In genomic region chr7:28945416-28946270, GRCm38 (mm10) we compare ENCODE assay signal across 8 mouse cellular contexts. TPM values are rescaled to one million over a fixed set of nuclear protein-coding genes. Genes with fewer than 3 reads are reported as not detected.
DNase-seq lines count a peak whose midpoint lies in the region; ATAC-seq and TF ChIP-seq lines count a peak whose summit lies in the region.

No protein-coding gene starts in this region.

- no peaks in the 10 kb centered on the region for H3K27me3 ChIP-seq in hindbrain, embryonic 12.5 days
- H3K27me3 ChIP-seq in liver, embryonic 14.5 days (ENCODE audit: control insufficient read depth, insufficient read depth, low read length), result no peaks in the 10 kb centered on the region
- H3K27me3 ChIP-seq in stomach, postnatal 0 days (ENCODE audit: control insufficient read depth, insufficient read depth, low read length), result no peaks in the 10 kb centered on the region

- 51% methylated on average over 10 of the region's 10 CpGs for WGBS in hindbrain, embryonic 12.5 days
- 59% methylated on average over 10 of the region's 10 CpGs for WGBS in liver, embryonic 14.5 days (ENCODE audit: insufficient replicate concordance)
- WGBS in stomach, postnatal 0 days, result 23% methylated on average over 10 of the region's 10 CpGs

- H3K9ac ChIP-seq in hindbrain, embryonic 12.5 days, result no peak overlapping the region
- no peak overlapping the region for H3K9ac ChIP-seq in liver, embryonic 14.5 days (replicated peaks)
- peak overlapping the region; percentile 35 for H3K9ac ChIP-seq in stomach, postnatal 0 days (ENCODE audit: low read length)

- no peak for DNase-seq in liver, embryonic 14.5 days (ENCODE audit: low read depth in 3 of 3, low spot score in 3 of 3)
- no peak for DNase-seq in stomach, postnatal 0 days (ENCODE audit: low spot score)
- no peak for DNase-seq in layer of hippocampus, adult 9-10 months (ENCODE audit: low spot score)
- no peak for DNase-seq in adrenal gland, adult 2 months
- DNase-seq in spleen, adult 18-20 months, result no peak

- TF ChIP-seq CTCF in liver, embryonic 14.5 days (IDR thresholded peaks at IDR 0.05; ENCODE audit: low read depth), result no peak
- TF ChIP-seq CTCF in stomach, postnatal 0 days (IDR thresholded peaks at IDR 0.05; ENCODE audit: low read depth), result no peak

- no peak overlapping the region for H3K4me3 ChIP-seq in hindbrain, embryonic 12.5 days
- no peak overlapping the region for H3K4me3 ChIP-seq in liver, embryonic 14.5 days (ENCODE audit: insufficient read depth in 1 of 2, low read depth in 2 of 2, low read length in 2 of 2)
- no peak overlapping the region for H3K4me3 ChIP-seq in stomach, postnatal 0 days (ENCODE audit: low read depth, low read length)

- peak overlapping the region; percentile 69 for H3K27ac ChIP-seq in hindbrain, embryonic 12.5 days
- peak overlapping the region; percentile 39; the same call in 1 of the 2 replicates for H3K27ac ChIP-seq in liver, embryonic 14.5 days
- peak overlapping the region; percentile 83 for H3K27ac ChIP-seq in stomach, postnatal 0 days (replicated peaks)

- ATAC-seq in CD4-positive, CD25-positive, alpha-beta regulatory T cell, adult 4 months, result peak; percentile 8
- peak; percentile 52 for ATAC-seq in common myeloid progenitor, adult 5-6 weeks (replicated peaks; ENCODE audit: low read depth, poor library complexity, severe bottlenecking)
- peak; percentile 50; the same call in 1 of the 2 replicates for ATAC-seq in hindbrain, embryonic 12.5 days (ENCODE audit: low FRiP score)
- ATAC-seq in liver, embryonic 14.5 days (ENCODE audit: insufficient read depth), result no peak
- peak; percentile 21; the same call in 1 of the 2 replicates for ATAC-seq in stomach, postnatal 0 days (ENCODE audit: low FRiP score, low TSS enrichment)

- peaks cover 3% of the 10 kb centered on the region; the same call in 1 of the 2 replicates for H3K36me3 ChIP-seq in hindbrain, embryonic 12.5 days
- peaks cover 16% of the 10 kb centered on the region for H3K36me3 ChIP-seq in liver, embryonic 14.5 days (replicated peaks; ENCODE audit: control insufficient read depth, insufficient read depth, low read depth)
- no peaks in the 10 kb centered on the region for H3K36me3 ChIP-seq in stomach, postnatal 0 days (ENCODE audit: control insufficient read depth, insufficient read depth, low read length)

- H3K4me2 ChIP-seq in hindbrain, embryonic 12.5 days (replicated peaks), result no peak overlapping the region
- H3K4me2 ChIP-seq in liver, embryonic 14.5 days (ENCODE audit: low read depth), result peak overlapping the region; percentile 13; the same call in 1 of the 2 replicates
- H3K4me2 ChIP-seq in stomach, postnatal 0 days (replicated peaks; ENCODE audit: low read depth), result peak overlapping the region; percentile 17; the same call in 1 of the 2 replicates

- no peak for TF ChIP-seq EP300 in liver, embryonic 14.5 days (IDR thresholded peaks at IDR 0.05; ENCODE audit: low read depth)
- peak; percentile 73 for TF ChIP-seq EP300 in stomach, postnatal 0 days (optimal IDR thresholded peaks at IDR 0.05)

- no peaks in the 10 kb centered on the region for H3K9me3 ChIP-seq in hindbrain, embryonic 12.5 days (replicated peaks)
- H3K9me3 ChIP-seq in liver, embryonic 14.5 days (ENCODE audit: control insufficient read depth, low read length), result no peaks in the 10 kb centered on the region
- H3K9me3 ChIP-seq in stomach, postnatal 0 days (ENCODE audit: control insufficient read depth, low read length), result no peaks in the 10 kb centered on the region

- H3K4me1 ChIP-seq in hindbrain, embryonic 12.5 days, result peaks cover 54% of the 10 kb centered on the region
- peaks cover 25 to 52% of the 10 kb centered on the region in 2 experiments for H3K4me1 ChIP-seq in liver, embryonic 14.5 days (replicated peaks; ENCODE audit: control insufficient read depth in 2 of 2, insufficient read depth in 2 of 2, low read length in 1 of 2)
- peaks cover 37% of the 10 kb centered on the region for H3K4me1 ChIP-seq in stomach, postnatal 0 days (replicated peaks; ENCODE audit: control insufficient read depth, insufficient read depth)

RNA-seq across cellular contexts. Expression of gene Actn4, which starts 16.5 kb away (rescaled TPM):
- polyA plus RNA-seq in CD4-positive, CD25-positive, alpha-beta regulatory T cell, adult 4 months (2017; shearing (Covaris generic)), result 100 to 1,000 TPM in 1 of 2 experiments, 10 to 100 TPM in 1; 82.6 to 106 TPM
- 42.6 and 76.9 TPM in 2 replicates for total RNA-seq in common myeloid progenitor, adult 5-6 weeks (2017)
- polyA plus RNA-seq in hindbrain, embryonic 12.5 days (2016; fragmentation: Nextera tagmentation; extraction: Ambion mirVana), result 194 and 200 TPM in 2 replicates
- 80.4 and 86.2 TPM in 2 replicates for polyA plus RNA-seq in liver, embryonic 14.5 days (2012; rRNA removed)
- 94.5 and 105 TPM in 2 replicates for polyA plus RNA-seq in liver, embryonic 14.5 days (2014; fragmentation: Nextera tagmentation; extraction: Ambion mirVana)
- 216 and 227 TPM in 2 replicates for polyA plus RNA-seq in stomach, postnatal 0 days (2015; fragmentation: Nextera tagmentation; extraction: Ambion mirVana)
- 100 to 1,000 TPM; 247 to 264 TPM for total RNA-seq in adrenal gland, adult 2 months (2021)
- polyA plus RNA-seq in adrenal gland, adult 2 months (2012; rRNA removed), result 301 and 316 TPM in 2 replicates

RNA-seq across cellular contexts. Expression of gene Eif3k, which starts 36.0 kb away (rescaled TPM):
- polyA plus RNA-seq in CD4-positive, CD25-positive, alpha-beta regulatory T cell, adult 4 months (2017; shearing (Covaris generic)), result 100 to 1,000 TPM; 656 to 763 TPM
- 417 and 491 TPM in 2 replicates for total RNA-seq in common myeloid progenitor, adult 5-6 weeks (2017)
- 298 and 331 TPM in 2 replicates for polyA plus RNA-seq in hindbrain, embryonic 12.5 days (2016; fragmentation: Nextera tagmentation; extraction: Ambion mirVana)
- polyA plus RNA-seq in liver, embryonic 14.5 days (2012; rRNA removed), result 281 and 283 TPM in 2 replicates
- 283 and 288 TPM in 2 replicates for polyA plus RNA-seq in liver, embryonic 14.5 days (2014; fragmentation: Nextera tagmentation; extraction: Ambion mirVana)
- 294 and 295 TPM in 2 replicates for polyA plus RNA-seq in stomach, postnatal 0 days (2015; fragmentation: Nextera tagmentation; extraction: Ambion mirVana)
- 100 to 1,000 TPM; 259 to 280 TPM for total RNA-seq in adrenal gland, adult 2 months (2021)
- polyA plus RNA-seq in adrenal gland, adult 2 months (2012; rRNA removed), result 118 and 138 TPM in 2 replicates

RNA-seq across cellular contexts. Expression of gene Map4k1, which starts 36.2 kb away (rescaled TPM):
- polyA plus RNA-seq in CD4-positive, CD25-positive, alpha-beta regulatory T cell, adult 4 months (2017; shearing (Covaris generic)), result 100 to 1,000 TPM in 1 of 2 experiments, 10 to 100 TPM in 1; 93.7 to 171 TPM
- total RNA-seq in common myeloid progenitor, adult 5-6 weeks (2017), result 65.8 and 72.9 TPM in 2 replicates
- 4.9 and 5.4 TPM in 2 replicates for polyA plus RNA-seq in hindbrain, embryonic 12.5 days (2016; fragmentation: Nextera tagmentation; extraction: Ambion mirVana)
- polyA plus RNA-seq in liver, embryonic 14.5 days (2012; rRNA removed), result 16.7 and 17.3 TPM in 2 replicates
- 24.9 and 27.4 TPM in 2 replicates for polyA plus RNA-seq in liver, embryonic 14.5 days (2014; fragmentation: Nextera tagmentation; extraction: Ambion mirVana)
- polyA plus RNA-seq in stomach, postnatal 0 days (2015; fragmentation: Nextera tagmentation; extraction: Ambion mirVana), result 3.0 and 3.6 TPM in 2 replicates
- 1 to 10 TPM in 1 of 2 experiments, under 1 TPM in 1; 0.37 to 1.3 TPM for total RNA-seq in adrenal gland, adult 2 months (2021)
- polyA plus RNA-seq in adrenal gland, adult 2 months (2012; rRNA removed), result 2.2 TPM in 2 replicates
